Mouse (Mus musculus) MEL (cell line): ENCODE measurements around the gene Fut8.

ENCODE experiments used
- CTCF ChIP-seq, 3 experiments: IDR thresholded peaks in 2 of 3; conservative IDR thresholded peaks in 1 of 3; 2 replicates each; pipeline ENCODE4 v1.5.1; 2011 to 2012; ENCODE audit warnings: low read length in 3 of 3, low read depth in 2 of 3, mild to moderate bottlenecking in 2 of 3, improper control_type of control experiment in 1 of 3, inconsistent platforms in 1 of 3, mixed read lengths in 1 of 3, moderate library complexity in 1 of 3; ENCODE audit not compliant: control insufficient read depth in 1 of 3, insufficient read depth in 1 of 3, poor library complexity in 1 of 3, severe bottlenecking in 1 of 3
- E2F4 ChIP-seq: IDR thresholded peaks from 2 replicates; pipeline ENCODE4 v1.6.1; 2011; ENCODE audit warnings: low read depth, low read length, improper control_type of control experiment, borderline replicate concordance
- EP300 ChIP-seq, 2 experiments: IDR thresholded peaks; 2 replicates each; pipeline ENCODE4 v1.6.1; 2011; ENCODE audit warnings: improper control_type of control experiment in 2 of 2, low read length in 2 of 2, low read depth in 1 of 2, mild to moderate bottlenecking in 1 of 2
- GABPA ChIP-seq: IDR thresholded peaks from 2 replicates; pipeline ENCODE4 v1.6.1; 2012; ENCODE audit warnings: low read depth, mild to moderate bottlenecking, inconsistent platforms, low read length, improper control_type of control experiment, moderate library complexity
- GATA1 ChIP-seq: IDR thresholded peaks from 2 replicates; pipeline ENCODE4 v1.6.1; 2011; ENCODE audit warnings: low read depth, low read length, improper control_type of control experiment
- MXI1 ChIP-seq: IDR thresholded peaks from 2 replicates; pipeline ENCODE4 v1.6.1; 2011; ENCODE audit warnings: mild to moderate bottlenecking, low read depth, low read length, improper control_type of control experiment
- RCOR1 ChIP-seq: IDR thresholded peaks from 2 replicates; pipeline ENCODE4 v1.6.1; 2012; ENCODE audit warnings: low read depth, mild to moderate bottlenecking, inconsistent platforms, low read length, improper control_type of control experiment

DNA sequence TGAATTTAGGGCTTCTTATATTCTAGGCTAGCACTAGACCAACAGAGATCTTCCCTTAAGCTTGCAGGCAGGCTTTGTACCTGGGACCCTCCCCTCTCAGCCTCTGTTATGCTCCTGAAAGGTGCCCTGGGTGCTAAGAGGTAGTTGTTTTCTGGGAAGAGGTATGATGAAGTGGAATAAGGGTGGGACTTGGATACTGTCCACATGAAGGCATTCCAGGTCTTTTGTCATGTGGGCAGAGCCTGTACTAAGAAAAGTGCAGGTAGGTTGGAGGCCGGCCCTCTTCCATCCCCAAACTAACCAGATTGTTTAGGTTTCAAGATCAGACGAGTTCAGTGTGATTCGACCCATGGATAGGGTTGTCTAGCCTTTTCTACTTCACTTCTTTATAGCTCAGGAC lies 45.2 kb upstream of the Fut8 start:
- TF ChIP-seq RCOR1 (no peak), CTCF (IDR thresholded peaks at IDR 0.05 in 2 of 3, conservative IDR thresholded peaks at IDR 0.05 in 1 of 3; ENCODE audit: control insufficient read depth in 1 of 3, insufficient read depth in 1 of 3, low read depth in 2 of 3, low read length in 3 of 3, poor library complexity in 1 of 3, severe bottlenecking in 1 of 3) (no peak), GATA1 (no peak), MXI1 (no peak), E2F4 (no peak), EP300 (IDR thresholded peaks at IDR 0.05; ENCODE audit: low read depth in 1 of 2, low read length in 2 of 2) (no peak), GABPA (no peak)
